ENCODE assay signal across 13 mouse cellular contexts in the genomic region with DNA sequence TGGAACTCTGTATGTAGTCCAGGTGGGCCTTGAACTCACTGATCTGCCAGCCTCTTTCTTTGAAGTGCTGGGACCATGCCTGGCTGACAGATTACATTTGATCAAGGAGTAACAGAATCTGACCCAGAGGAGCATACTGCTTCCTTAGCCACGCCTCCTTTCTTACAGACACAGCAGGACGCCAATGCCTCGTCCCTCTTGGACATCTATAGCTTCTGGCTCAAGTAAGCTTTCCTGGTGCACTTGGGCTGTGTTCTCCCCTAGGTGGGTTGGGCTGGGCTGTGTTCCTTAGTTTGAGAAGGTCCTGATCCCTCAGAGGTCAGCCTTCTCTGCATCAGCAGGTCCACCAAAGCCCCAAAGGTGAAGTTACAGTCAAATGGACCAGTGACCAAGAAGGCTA. TPM values are rescaled to one million over a fixed set of nuclear protein-coding genes. Genes with fewer than 3 reads are reported as not detected.
"Had no signal": no experiment of that assay in that cellular context is flagged by ENCODE, and none has a peak within 500 bp of the region (broad histone marks: within the 10 kb centered on the region; RNA-seq: fewer than 3 reads in every experiment).

No protein-coding gene starts in this region.

- H3K27me3 ChIP-seq: limb, embryonic 12.5 days; midbrain, embryonic 12.5 days; stomach, embryonic 15.5 days had no signal

- H3K9me3 ChIP-seq: limb, embryonic 12.5 days; midbrain, embryonic 12.5 days; stomach, embryonic 15.5 days had no signal

- H3K4me2 ChIP-seq: stomach, embryonic 15.5 days had no signal

- H3K27ac ChIP-seq: layer of hippocampus, adult 2 months; limb, embryonic 12.5 days; midbrain, embryonic 12.5 days; stomach, embryonic 15.5 days had no signal

- ATAC-seq: midbrain, embryonic 16.5 days had no signal

- DNase-seq: kidney, adult 11 months; kidney, postnatal 10 days; kidney, postnatal 4 days; lung, adult 18-20 months; right cerebral cortex, postnatal 14 days had no signal

- H3K4me3 ChIP-seq: layer of hippocampus, adult 2 months; limb, embryonic 12.5 days; midbrain, embryonic 12.5 days; stomach, embryonic 15.5 days had no signal

- H3K9ac ChIP-seq: limb, embryonic 12.5 days; midbrain, embryonic 12.5 days; stomach, embryonic 15.5 days had no signal

RNA-seq across cellular contexts. Expression of a gene that starts 53.2 kb away (rescaled TPM):
- polyA plus RNA-seq: kidney, embryonic 14.5 days; neural tube, embryonic 14.5 days; spleen, adult 2 months; stomach, embryonic 15.5 days had no signal
